Mouse (Mus musculus): Measurements from ENCODE around the gene Atp2a2. TPM values are rescaled to one million over a fixed set of nuclear protein-coding genes. Genes with fewer than 3 reads are reported as not detected.

Gene Atp2a2
- polyA plus RNA-seq, 1 experiment, result 17.2 TPM

DNA sequence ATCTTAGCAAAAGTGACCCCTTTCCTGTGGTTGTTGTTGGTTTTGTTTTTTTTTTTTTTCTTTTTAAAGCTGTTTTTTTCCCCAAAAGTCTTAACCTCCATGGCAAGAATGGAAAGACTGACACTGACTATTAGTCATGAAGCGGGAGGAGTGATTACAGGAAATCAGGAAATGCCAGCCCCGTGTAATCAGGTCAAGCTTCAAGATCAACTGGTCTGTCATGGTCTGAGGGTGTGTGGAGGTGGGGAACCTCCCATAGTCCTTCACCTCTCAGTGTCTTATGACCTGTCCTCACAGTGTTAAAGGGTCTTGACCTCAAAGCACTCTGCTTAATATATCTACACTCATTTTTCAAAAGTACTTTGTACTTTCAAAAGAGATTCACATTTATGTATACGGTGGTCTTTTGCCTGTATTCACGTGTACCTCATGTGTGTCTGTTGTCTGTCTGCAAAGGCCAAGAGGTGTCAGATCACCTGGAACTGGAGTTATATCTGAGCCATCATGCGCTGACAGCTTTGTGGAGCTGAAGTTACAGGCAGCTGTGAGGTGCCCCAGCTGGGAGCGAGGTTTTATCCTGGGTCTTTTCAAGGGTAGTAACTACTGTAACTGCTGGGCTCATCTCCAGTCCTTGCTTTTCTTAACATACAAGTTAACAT is 19.2 kb downstream of the Atp2a2 start:
- no peaks in the 10 kb centered on the region for H3K9me3 ChIP-seq
- peaks cover 90% of the 10 kb centered on the region for H3K36me3 ChIP-seq (replicated peaks; ENCODE audit: low read length)

DNA sequence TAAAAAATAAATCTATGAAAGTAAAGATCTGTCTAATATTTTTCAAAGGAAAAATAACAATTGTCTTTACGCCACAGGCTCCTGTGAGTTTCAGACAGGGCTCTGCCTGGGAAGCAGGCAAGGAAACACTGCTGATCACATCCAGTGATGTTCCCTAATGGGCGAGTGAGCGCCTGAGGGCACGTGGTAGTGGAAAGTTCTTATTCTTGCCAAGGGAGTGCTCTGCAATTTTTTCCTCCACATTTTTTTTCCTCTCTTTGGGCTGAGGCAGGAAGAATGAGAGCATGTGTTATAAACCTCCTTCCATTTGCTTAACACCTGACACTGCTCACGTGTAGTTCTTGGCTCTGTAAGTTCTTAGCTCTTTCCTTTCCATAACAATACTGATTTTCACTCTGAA is 20.2 kb downstream of the Atp2a2 start:
- Histone ChIP-seq H3K4me1 (peaks cover 29% of the 10 kb centered on the region), H3K36me3 (replicated peaks; ENCODE audit: low read length) (peaks cover 91% of the 10 kb centered on the region), H3K4me3 (replicated peaks) (no peak overlapping the region)

More for the DNA sequence above, 19.2 kb downstream of the Atp2a2 start:
- no peak for TF ChIP-seq FLI1 (IDR thresholded peaks at IDR 0.05; ENCODE audit: low read length)
- no peak for TF ChIP-seq GATA1 (IDR thresholded peaks at IDR 0.05; ENCODE audit: borderline replicate concordance, low read length)
- Histone ChIP-seq H3K27me3 (replicated peaks) (no peaks in the 10 kb centered on the region), H3K4me1 (peaks cover 24% of the 10 kb centered on the region), H3K4me3 (replicated peaks) (no peak overlapping the region)

DNA sequence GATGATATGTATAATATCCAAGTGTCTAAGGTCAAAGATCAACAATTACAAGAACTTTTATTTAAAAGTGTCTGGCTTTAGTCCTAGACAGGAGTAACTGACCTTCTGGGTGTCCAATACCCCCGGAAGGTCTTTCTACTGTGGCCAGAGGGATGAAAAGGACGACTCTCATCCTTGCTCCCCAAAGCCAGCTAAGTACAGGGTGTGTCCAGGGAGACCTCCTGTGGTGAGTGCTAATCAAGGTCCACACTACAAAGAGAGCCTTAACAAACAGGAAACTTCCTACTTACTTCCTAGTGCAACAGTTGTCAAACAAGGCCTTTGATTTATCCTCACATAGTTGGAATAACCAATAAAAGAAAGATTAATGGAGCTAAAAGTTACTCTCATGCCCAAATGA is 22.9 kb downstream of the Atp2a2 start:
- Histone ChIP-seq H3K27me3 (replicated peaks) (no peaks in the 10 kb centered on the region), H3K36me3 (replicated peaks; ENCODE audit: low read length) (peaks cover 90% of the 10 kb centered on the region), H3K9me3 (no peaks in the 10 kb centered on the region), H3K4me3 (replicated peaks) (no peak overlapping the region), H3K4me1 (peaks cover 29% of the 10 kb centered on the region)
- TF ChIP-seq GATA1 (IDR thresholded peaks at IDR 0.05; ENCODE audit: borderline replicate concordance, low read length) (no peak), FLI1 (IDR thresholded peaks at IDR 0.05; ENCODE audit: low read length) (no peak)

More for the DNA sequence above, 20.2 kb downstream of the Atp2a2 start:
- no peaks in the 10 kb centered on the region for H3K27me3 ChIP-seq (replicated peaks)
- TF ChIP-seq FLI1 (IDR thresholded peaks at IDR 0.05; ENCODE audit: low read length), result no peak
- no peak for TF ChIP-seq GATA1 (IDR thresholded peaks at IDR 0.05; ENCODE audit: borderline replicate concordance, low read length)
- no peaks in the 10 kb centered on the region for H3K9me3 ChIP-seq

DNA sequence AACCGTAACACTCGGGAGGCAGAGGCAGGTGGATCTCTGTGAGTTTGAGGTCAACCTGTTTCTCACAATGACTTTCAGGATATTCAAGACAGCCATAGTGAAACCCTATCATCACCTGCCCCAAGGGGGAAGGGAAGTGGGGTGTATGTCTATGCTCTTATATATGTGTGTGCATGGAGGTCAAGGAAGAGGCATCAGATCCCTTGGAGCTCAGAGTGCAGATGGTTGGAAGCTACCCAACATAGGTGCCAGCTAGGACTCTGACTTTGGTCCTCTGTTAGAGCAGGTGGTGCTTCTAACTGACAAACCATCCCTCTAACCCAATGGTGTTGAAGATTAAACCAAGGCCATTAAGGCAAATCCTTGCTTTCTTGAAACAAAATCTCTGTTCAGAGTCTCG is 24.5 kb downstream of the Atp2a2 start:
- Histone ChIP-seq H3K9me3 (no peaks in the 10 kb centered on the region), H3K36me3 (replicated peaks; ENCODE audit: low read length) (peaks cover 90% of the 10 kb centered on the region), H3K27me3 (replicated peaks) (no peaks in the 10 kb centered on the region), H3K4me1 (peaks cover 17% of the 10 kb centered on the region), H3K4me3 (replicated peaks) (no peak overlapping the region)
- no peak for TF ChIP-seq GATA1 (IDR thresholded peaks at IDR 0.05; ENCODE audit: borderline replicate concordance, low read length)
- TF ChIP-seq FLI1 (IDR thresholded peaks at IDR 0.05; ENCODE audit: low read length), result no peak

DNA sequence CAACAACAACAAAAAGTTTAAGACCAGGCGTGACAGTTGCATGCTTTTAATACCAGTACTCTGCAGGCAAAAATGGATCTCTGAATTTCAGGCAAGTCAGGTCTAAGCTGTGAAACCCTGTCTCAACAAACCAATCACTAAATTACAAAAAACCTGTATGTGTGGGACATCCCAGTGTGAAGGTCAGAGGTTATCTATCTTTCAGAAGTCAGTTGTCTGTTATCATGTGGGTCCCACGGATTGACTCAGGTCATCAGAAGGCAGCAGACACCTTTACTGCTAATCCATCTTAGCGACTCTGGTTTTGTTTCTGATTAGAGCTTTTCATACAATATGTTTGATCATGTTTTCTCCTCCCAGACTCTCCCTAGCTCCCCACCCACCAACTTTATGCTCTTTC is 25.9 kb downstream of the Atp2a2 start:
- H3K36me3 ChIP-seq (replicated peaks; ENCODE audit: low read length), result peaks cover 88% of the 10 kb centered on the region
- no peak overlapping the region for H3K4me3 ChIP-seq (replicated peaks)
- no peaks in the 10 kb centered on the region for H3K9me3 ChIP-seq
- H3K4me1 ChIP-seq, result peaks cover 7% of the 10 kb centered on the region
- TF ChIP-seq GATA1 (IDR thresholded peaks at IDR 0.05; ENCODE audit: borderline replicate concordance, low read length), result no peak
- no peak for TF ChIP-seq FLI1 (IDR thresholded peaks at IDR 0.05; ENCODE audit: low read length)
- no peaks in the 10 kb centered on the region for H3K27me3 ChIP-seq (replicated peaks)

DNA sequence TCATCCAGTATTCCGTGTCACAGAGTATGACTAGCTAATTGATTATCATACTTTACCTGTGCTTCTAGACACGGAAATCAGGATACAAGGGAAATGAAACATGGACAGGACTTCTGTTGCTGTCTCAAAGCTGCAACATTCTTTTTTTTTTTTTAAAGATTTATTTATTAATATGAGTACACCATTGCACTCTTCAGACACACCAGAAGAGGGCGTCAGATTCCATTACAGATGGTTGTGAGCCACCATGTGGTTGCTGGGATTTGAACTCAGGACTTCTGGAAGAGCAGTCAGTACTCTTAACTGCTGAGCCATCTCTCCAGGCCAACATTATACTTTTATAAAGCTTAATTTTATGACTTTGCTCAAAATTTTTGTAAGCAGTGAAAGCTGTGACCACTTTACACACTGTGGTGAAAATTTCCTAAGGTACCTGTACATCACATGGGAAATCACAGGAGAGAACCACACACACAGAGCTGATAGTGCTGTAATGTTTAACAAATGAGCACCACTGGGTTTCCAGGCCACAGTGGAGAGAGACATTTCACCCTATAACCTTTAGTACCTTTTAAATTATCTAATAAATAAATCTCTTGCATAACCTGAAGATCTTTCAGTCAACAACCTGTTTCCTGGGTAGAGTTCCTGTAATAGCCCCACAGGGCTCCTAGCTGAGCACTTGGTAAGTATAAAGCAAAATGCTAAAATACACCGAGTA is 27.2 kb downstream of the Atp2a2 start:
- TF ChIP-seq GATA1 (IDR thresholded peaks at IDR 0.05; ENCODE audit: borderline replicate concordance, low read length) (no peak), FLI1 (IDR thresholded peaks at IDR 0.05; ENCODE audit: low read length) (no peak)
- H3K36me3 ChIP-seq (replicated peaks; ENCODE audit: low read length), result peaks cover 92% of the 10 kb centered on the region
- no peak overlapping the region for H3K4me3 ChIP-seq (replicated peaks)
- no peaks in the 10 kb centered on the region for H3K27me3 ChIP-seq (replicated peaks)
- H3K9me3 ChIP-seq, result no peaks in the 10 kb centered on the region
- H3K4me1 ChIP-seq, result peaks cover 5% of the 10 kb centered on the region

DNA sequence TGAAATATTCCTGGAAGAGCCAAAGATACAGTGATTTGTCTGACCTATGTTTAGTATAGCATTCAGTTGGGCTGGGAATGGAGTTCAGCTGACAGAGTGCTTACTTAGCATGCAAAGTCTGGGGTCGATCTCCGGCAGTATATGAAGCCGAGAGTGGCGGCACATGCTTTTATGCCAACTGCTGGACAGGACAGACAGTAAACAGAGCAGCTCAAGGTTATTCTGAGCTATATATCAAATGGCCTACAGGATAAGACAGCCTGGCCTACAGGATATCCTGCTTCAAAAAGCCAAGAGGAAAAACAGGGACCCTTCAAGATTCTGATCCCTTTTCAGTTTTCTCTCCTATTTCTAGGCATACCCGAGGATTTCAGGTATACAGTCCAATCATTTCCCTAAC is 30.4 kb downstream of the Atp2a2 start:
- no peaks in the 10 kb centered on the region for H3K27me3 ChIP-seq (replicated peaks)
- no peaks in the 10 kb centered on the region for H3K9me3 ChIP-seq
- TF ChIP-seq FLI1 (IDR thresholded peaks at IDR 0.05; ENCODE audit: low read length) (no peak), GATA1 (IDR thresholded peaks at IDR 0.05; ENCODE audit: borderline replicate concordance, low read length) (no peak)
- H3K36me3 ChIP-seq (replicated peaks; ENCODE audit: low read length), result peaks cover 95% of the 10 kb centered on the region
- no peaks in the 10 kb centered on the region; the same call in 1 of the 2 replicates for H3K4me1 ChIP-seq
- H3K4me3 ChIP-seq (replicated peaks), result no peak overlapping the region

DNA sequence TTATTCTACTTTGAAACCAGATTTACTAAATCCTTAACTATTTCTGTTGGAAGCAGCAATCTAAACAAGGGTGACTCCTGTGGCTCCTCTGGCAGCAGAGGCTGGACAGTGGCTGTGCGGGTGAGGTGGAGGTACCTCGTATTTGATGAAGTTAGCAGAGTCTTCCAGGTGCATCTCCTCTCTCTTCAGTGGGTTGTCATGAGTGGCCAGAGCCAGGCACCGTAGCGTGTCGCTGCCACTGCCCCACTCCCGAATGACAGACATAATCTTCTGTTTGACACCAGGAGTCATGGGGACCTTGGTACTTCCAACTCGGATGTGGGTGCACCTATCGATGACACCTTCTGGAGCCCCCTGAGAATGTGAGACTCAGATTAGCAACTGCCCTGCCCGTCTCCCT is 40.6 kb downstream of the Atp2a2 start:
- TF ChIP-seq FLI1 (IDR thresholded peaks at IDR 0.05; ENCODE audit: low read length) (no peak), GATA1 (IDR thresholded peaks at IDR 0.05; ENCODE audit: borderline replicate concordance, low read length) (no peak)
- Histone ChIP-seq H3K9me3 (no peaks in the 10 kb centered on the region), H3K27me3 (replicated peaks) (no peaks in the 10 kb centered on the region), H3K4me3 (replicated peaks) (no peak overlapping the region), H3K36me3 (replicated peaks; ENCODE audit: low read length) (peaks cover 100% of the 10 kb centered on the region), H3K4me1 (peaks cover 23% of the 10 kb centered on the region)

DNA sequence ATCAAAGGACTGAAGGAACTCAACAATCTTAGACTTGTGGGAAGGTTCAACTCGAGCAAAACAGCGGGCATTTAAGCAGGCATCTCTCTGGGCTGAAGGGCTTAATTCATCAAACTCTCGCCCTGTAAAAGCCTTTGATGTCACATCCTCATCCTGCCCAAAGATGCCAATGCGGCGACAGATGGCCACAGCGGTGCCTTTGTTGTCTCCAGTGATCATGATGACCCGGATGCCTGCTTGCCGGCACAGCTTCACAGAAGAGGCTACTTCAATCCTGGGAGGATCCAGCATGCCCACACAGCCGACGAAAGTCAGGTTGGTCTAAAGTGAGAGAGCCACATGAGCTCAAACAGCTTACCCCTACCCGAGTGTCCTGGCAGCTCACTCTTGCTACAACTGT is 41.4 kb downstream of the Atp2a2 start:
- H3K9me3 ChIP-seq, result no peaks in the 10 kb centered on the region
- H3K4me1 ChIP-seq, result peaks cover 23% of the 10 kb centered on the region
- TF ChIP-seq FLI1 (IDR thresholded peaks at IDR 0.05; ENCODE audit: low read length), result no peak
- TF ChIP-seq GATA1 (IDR thresholded peaks at IDR 0.05; ENCODE audit: borderline replicate concordance, low read length), result no peak
- no peaks in the 10 kb centered on the region for H3K27me3 ChIP-seq (replicated peaks)
- H3K4me3 ChIP-seq (replicated peaks), result no peak overlapping the region
- peaks cover 100% of the 10 kb centered on the region for H3K36me3 ChIP-seq (replicated peaks; ENCODE audit: low read length)

DNA sequence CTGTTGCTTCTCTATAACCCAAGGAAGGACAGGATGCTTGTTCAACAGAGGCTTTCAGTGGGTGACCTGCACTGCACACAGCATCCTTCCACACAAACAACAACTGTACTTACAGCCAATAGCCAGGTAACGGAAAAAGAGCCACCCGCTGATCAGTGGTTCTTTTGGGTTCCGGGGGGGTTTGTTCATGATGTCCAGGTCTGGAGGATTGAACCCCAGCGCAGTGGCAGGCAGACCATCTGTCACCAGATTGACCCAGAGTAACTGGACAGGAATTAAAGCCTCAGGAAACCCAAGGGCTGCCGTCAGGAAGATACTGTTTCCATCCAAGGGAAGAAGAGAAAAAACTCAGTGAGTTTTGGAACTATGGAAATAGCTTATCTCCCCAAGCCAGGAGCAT is 42.7 kb downstream of the Atp2a2 start:
- H3K4me3 ChIP-seq (replicated peaks), result no peak overlapping the region
- H3K9me3 ChIP-seq, result no peaks in the 10 kb centered on the region
- H3K36me3 ChIP-seq (replicated peaks; ENCODE audit: low read length), result peaks cover 100% of the 10 kb centered on the region
- no peaks in the 10 kb centered on the region for H3K27me3 ChIP-seq (replicated peaks)
- TF ChIP-seq FLI1 (IDR thresholded peaks at IDR 0.05; ENCODE audit: low read length) (no peak), GATA1 (IDR thresholded peaks at IDR 0.05; ENCODE audit: borderline replicate concordance, low read length) (no peak)
- H3K4me1 ChIP-seq, result peaks cover 23% of the 10 kb centered on the region

All from megakaryocyte, embryonic 14.5 days (primary cell).